ENCODE assay signal across 10 mouse cellular contexts in genomic region chr7:112319419-112319818, GRCm38 (mm10).
DNase-seq lines count a peak whose midpoint lies in the region; ATAC-seq lines count a peak whose summit lies in the region.
"Had no signal": no experiment of that assay in that cellular context is flagged by ENCODE, and none has a peak within 500 bp of the region (broad histone marks: within the 10 kb centered on the region; RNA-seq: fewer than 3 reads in every experiment).

No protein-coding gene starts in this region.

- peak overlapping the region; percentile 72 for H3K27ac ChIP-seq in embryonic facial prominence, embryonic 13.5 days

- peak; percentile 57; the same call in 1 of the 2 replicates for ATAC-seq in embryonic facial prominence, embryonic 13.5 days (ENCODE audit: insufficient number of reproducible peaks, insufficient read depth, low FRiP score, low TSS enrichment, low read depth)
- ATAC-seq: activated CD4-positive, CD25-positive, alpha-beta regulatory T cell, adult 4 months had no signal

- H3K27me3 ChIP-seq in embryonic facial prominence, embryonic 13.5 days = no peaks in the 10 kb centered on the region

- H3K4me1 ChIP-seq in embryonic facial prominence, embryonic 13.5 days = peaks cover 20% of the 10 kb centered on the region

- 36% methylated on average over 4 of the region's 4 CpGs for WGBS in embryonic facial prominence, embryonic 13.5 days
- whole genome bisulfite sequencing in large intestine, adult 2 months = 26% methylated on average over 4 of the region's 4 CpGs

- no peak overlapping the region; the same call in 1 of the 2 replicates for H3K4me2 ChIP-seq in embryonic facial prominence, embryonic 13.5 days

- intact Hi-C loops in gastrocnemius, postnatal 14 days (cut with DNase I; ENCODE audit: low total_unique reads) = no loop called here

- peak; percentile 34 for DNase-seq in gastrocnemius, postnatal 10 days
- DNase-seq in gastrocnemius, postnatal 14 days = no peak
- peak; percentile 31 for DNase-seq in lung, postnatal 10 days
- DNase-seq in lung, postnatal 4 days = no peak
- peak; percentile 48 for DNase-seq in large intestine, adult 2 months (ENCODE audit: low read depth, low spot score)
- no peak for DNase-seq in layer of hippocampus, postnatal 36 days
- DNase-seq in right cerebral cortex, adult 2 months (ENCODE audit: low spot score in 2 of 2) = no peak
- DNase-seq: thymus, postnatal 36 days had no signal

- 0 out of 2 replicates have a peak, but pooled peaks cover 2% of the 10 kb centered on the region for H3K9me3 ChIP-seq in embryonic facial prominence, embryonic 13.5 days

- H3K9ac ChIP-seq in embryonic facial prominence, embryonic 13.5 days = no peak overlapping the region

- H3K36me3 ChIP-seq in embryonic facial prominence, embryonic 13.5 days = no peaks in the 10 kb centered on the region

- no peak overlapping the region for H3K4me3 ChIP-seq in embryonic facial prominence, embryonic 13.5 days

Comparison
In these comparisons a context has a peak if more than half of its experiments do, and no peak if none do; other contexts are left out.
1. DNase-seq: peak in gastrocnemius, postnatal 10 days (single experiment), lung, postnatal 10 days (single experiment) and large intestine, adult 2 months (single experiment); none in gastrocnemius, postnatal 14 days (single experiment), lung, postnatal 4 days (0 of 2), layer of hippocampus, postnatal 36 days (0 of 2) and right cerebral cortex, adult 2 months (0 of 2).